8 mouse cellular contexts compared by ENCODE assay signal in the genomic region with DNA sequence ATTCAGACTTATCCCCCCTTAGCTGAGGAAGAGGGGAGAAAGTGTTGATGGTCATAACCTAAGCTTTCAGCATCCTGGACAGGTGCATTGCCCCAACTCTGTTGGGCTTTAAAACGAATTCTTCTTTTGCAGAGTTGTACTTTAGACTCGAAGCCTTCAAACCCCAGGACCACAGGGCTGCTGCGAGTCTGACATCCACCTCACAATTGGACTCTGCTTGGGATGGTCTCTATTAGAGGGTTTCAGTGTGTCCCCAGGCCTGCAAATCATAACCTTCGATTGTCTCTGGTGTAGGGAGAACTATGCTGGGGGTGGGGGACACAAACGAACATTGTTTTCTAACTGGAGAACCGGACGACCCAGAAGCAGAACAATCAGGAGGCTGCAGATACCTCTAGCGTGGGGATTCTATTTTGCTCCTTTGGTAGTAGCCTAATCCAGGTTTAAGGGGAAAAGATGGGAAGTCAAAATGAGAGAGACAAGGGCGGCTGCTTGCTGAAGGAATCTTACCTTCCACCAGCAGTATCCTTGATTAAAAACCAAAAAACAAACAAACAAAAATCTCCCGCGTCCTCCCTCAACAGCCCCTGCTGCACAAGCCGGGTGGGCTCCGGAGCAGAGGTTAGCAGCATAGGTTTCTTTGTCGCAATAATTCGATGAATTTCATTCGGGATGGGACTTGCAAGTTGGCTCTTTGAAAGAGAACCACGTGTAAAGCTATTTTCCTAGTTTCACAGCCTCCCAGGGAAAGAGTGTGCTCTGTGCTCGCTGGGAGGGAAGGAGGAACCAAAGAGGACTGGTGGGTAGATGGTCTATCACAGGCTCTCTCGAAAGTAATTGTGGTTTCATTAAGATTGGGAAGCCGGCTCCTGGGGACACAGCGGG. TPM values are rescaled to one million over a fixed set of nuclear protein-coding genes. Genes with fewer than 3 reads are reported as not detected.
DNase-seq lines count a peak whose midpoint lies in the region; ATAC-seq and TF ChIP-seq lines count a peak whose summit lies in the region.
"Had no signal": no experiment of that assay in that cellular context is flagged by ENCODE, and none has a peak within 500 bp of the region (broad histone marks: within the 10 kb centered on the region; RNA-seq: fewer than 3 reads in every experiment).

No protein-coding gene starts in this region.

- peaks cover 13% of the 10 kb centered on the region for H3K36me3 ChIP-seq in lung, embryonic 14.5 days (ENCODE audit: insufficient read depth)
- H3K36me3 ChIP-seq in hindbrain, postnatal 0 days (ENCODE audit: insufficient read depth, low read length), result no peaks in the 10 kb centered on the region

- TF ChIP-seq CTCF in lung, embryonic 14.5 days (IDR thresholded peaks at IDR 0.05; ENCODE audit: low read depth), result no peak
- TF ChIP-seq CTCF in embryonic fibroblast, embryonic 13.5 days (IDR thresholded peaks at IDR 0.05; ENCODE audit: borderline replicate concordance, insufficient read depth, low read length), result no peak
- no peak for TF ChIP-seq CTCF in hindbrain, postnatal 0 days (IDR thresholded peaks at IDR 0.05; ENCODE audit: low read depth)

- peak overlapping the region; percentile 46 for H3K4me3 ChIP-seq in lung, embryonic 14.5 days (ENCODE audit: low read depth, low read length)
- H3K4me3 ChIP-seq in embryonic fibroblast, embryonic 13.5 days (ENCODE audit: insufficient read depth, low read length), result peak overlapping the region; percentile 67
- H3K4me3 ChIP-seq in hindbrain, postnatal 0 days (ENCODE audit: low read length), result peak overlapping the region; percentile 13; the same call in 1 of the 2 replicates

- peak overlapping the region; percentile 58 for H3K4me2 ChIP-seq in lung, embryonic 14.5 days
- no peak overlapping the region for H3K4me2 ChIP-seq in hindbrain, postnatal 0 days (ENCODE audit: low read depth, low read length)

- H3K27me3 ChIP-seq in lung, embryonic 14.5 days (ENCODE audit: insufficient read depth, low read length), result peaks cover 40% of the 10 kb centered on the region
- peaks cover 88% of the 10 kb centered on the region for H3K27me3 ChIP-seq in hindbrain, postnatal 0 days (ENCODE audit: insufficient read depth, low read length)
- H3K27me3 ChIP-seq: Patski had no signal

- peaks cover 32% of the 10 kb centered on the region for H3K4me1 ChIP-seq in lung, embryonic 14.5 days (ENCODE audit: insufficient read depth)
- H3K4me1 ChIP-seq in embryonic fibroblast, embryonic 13.5 days (ENCODE audit: control insufficient read depth, insufficient read depth, low read length), result peaks cover 10% of the 10 kb centered on the region; the same call in 1 of the 2 replicates
- H3K4me1 ChIP-seq in hindbrain, postnatal 0 days (ENCODE audit: insufficient read depth, low read length), result no peaks in the 10 kb centered on the region

- peak; percentile 25 for DNase-seq in lung, embryonic 14.5 days
- DNase-seq in lung, postnatal 25 days (ENCODE audit: low spot score), result no peak
- DNase-seq in hindbrain, postnatal 0 days (ENCODE audit: low spot score), result no peak
- DNase-seq in retina, embryonic 14.5 days (ENCODE audit: low spot score), result peak; percentile 32
- DNase-seq in right cerebral cortex, postnatal 4 days, result no peak
- no peak for DNase-seq in natural killer cell, adult 2 months (ENCODE audit: low spot score in 2 of 2)

- peak overlapping the region; percentile 60 for H3K9ac ChIP-seq in lung, embryonic 14.5 days
- H3K9ac ChIP-seq in hindbrain, postnatal 0 days (replicated peaks; ENCODE audit: low read length), result no peak overlapping the region

- ATAC-seq in lung, embryonic 14.5 days (ENCODE audit: insufficient read depth), result no peak
- no peak for ATAC-seq in hindbrain, postnatal 0 days
- ATAC-seq: Patski had no signal

- 2% methylated on average over 21 of the region's 21 CpGs for WGBS in lung, embryonic 14.5 days
- WGBS in hindbrain, postnatal 0 days, result 2% methylated on average over 21 of the region's 21 CpGs

- no peak for TF ChIP-seq POLR2A in embryonic fibroblast, embryonic 13.5 days (IDR thresholded peaks at IDR 0.05; ENCODE audit: low read depth, low read length)

- no peaks in the 10 kb centered on the region for H3K9me3 ChIP-seq in lung, embryonic 14.5 days (ENCODE audit: low read depth, low read length)
- H3K9me3 ChIP-seq in hindbrain, postnatal 0 days (ENCODE audit: low read length), result no peaks in the 10 kb centered on the region

- H3K27ac ChIP-seq in lung, embryonic 14.5 days (ENCODE audit: low read depth), result peak overlapping the region; percentile 73; the same call in 1 of the 2 replicates
- H3K27ac ChIP-seq in embryonic fibroblast, embryonic 13.5 days (ENCODE audit: insufficient read depth, low read length), result no peak overlapping the region; the same call in 1 of the 2 replicates
- H3K27ac ChIP-seq in hindbrain, postnatal 0 days, result no peak overlapping the region

RNA-seq across cellular contexts. Expression of a gene that starts 5.5 kb away (rescaled TPM):
- 23.3 and 28.5 TPM in 2 replicates for polyA plus RNA-seq in lung, embryonic 14.5 days (2014; fragmentation: Nextera tagmentation; extraction: Ambion mirVana)
- polyA plus RNA-seq in embryonic fibroblast, embryonic 13.5 days (2011; ENCODE audit: insufficient read length, low read depth, missing spikeins), result 27.0 and 44.7 TPM in 2 replicates
- 8.7 and 17.6 TPM in 2 replicates for total RNA-seq in hindbrain, postnatal 0 days (2014; rRNA removed)
- 7.1 and 8.5 TPM in 2 replicates for polyA plus RNA-seq in hindbrain, postnatal 0 days (2015; fragmentation: Nextera tagmentation; extraction: Ambion mirVana)

Comparison
In these comparisons a context has a peak if more than half of its experiments do, and no peak if none do; other contexts are left out.
1. DNase-seq: peak in lung, embryonic 14.5 days (single experiment) and retina, embryonic 14.5 days (single experiment); none in lung, postnatal 25 days (single experiment), hindbrain, postnatal 0 days (single experiment), right cerebral cortex, postnatal 4 days (single experiment) and natural killer cell, adult 2 months (0 of 2).
2. H3K4me3 ChIP-seq: peak in every context shown above with its lines; median percentile 67 in embryonic fibroblast, embryonic 13.5 days; 46 in lung, embryonic 14.5 days; 13 in hindbrain, postnatal 0 days.